Mouse (Mus musculus) thymus, adult 2 months (tissue): ENCODE measurements around the gene Gdnf.

ENCODE experiments used
- CTCF ChIP-seq: fragments of 200-500 bp; IDR thresholded peaks from 2 replicates; pipeline ENCODE4 v1.5.1; 2012; ENCODE audit warnings: mild to moderate bottlenecking, control low read depth, low read length, moderate library complexity, borderline replicate concordance; ENCODE audit not compliant: control insufficient read depth, poor library complexity, insufficient read depth; ENCODE audit errors: extremely low read depth
- POLR2A ChIP-seq: fragments of 200-500 bp; IDR thresholded peaks from 2 replicates; pipeline ENCODE4 v1.6.1; 2012; ENCODE audit warnings: mild to moderate bottlenecking, low read length, control low read depth, moderate library complexity; ENCODE audit not compliant: control insufficient read depth, poor library complexity, insufficient read depth; ENCODE audit errors: extremely low read depth

- TF ChIP-seq CTCF (no peak), POLR2A (no peak)
These were observed 14.9 kb downstream of the Gdnf start for GRCm38 (mm10) chr15:7825530-7825929.
